Mouse (Mus musculus) heart, embryonic 11.5 days (tissue): ENCODE results near the gene Etnk1. TPM values are rescaled to one million over a fixed set of nuclear protein-coding genes. Genes with fewer than 3 reads are reported as not detected.
"Not testable (repeated sequence)": the region's sequence is repeated elsewhere in the genome, so short reads cannot be mapped to it uniquely, and the experiment has no call there.

Source experiments
- ATAC-seq: fragments of 200-750 bp; cut with Nextera tagmentation; replicated peaks from 2 replicates; pipeline ENCODE4 v1.8.0; 2017; ENCODE audit warnings: moderate library complexity; ENCODE audit not compliant: insufficient number of reproducible peaks, low FRiP score, low TSS enrichment
- H3K27ac ChIP-seq: fragments of 300-500 bp; sonication (generic); 2 replicates; pipeline ENCODE4 v1.5.1; 2014; ENCODE audit warnings: mild to moderate bottlenecking, low read depth, low read length
- H3K27me3 ChIP-seq: fragments of 300-500 bp; sonication (generic); 2 replicates; pipeline ENCODE4 v1.6.1; 2014; ENCODE audit warnings: mild to moderate bottlenecking, low read length, mixed read lengths; ENCODE audit not compliant: control insufficient read depth, insufficient read depth
- H3K36me3 ChIP-seq: fragments of 300-500 bp; sonication (generic); 2 replicates; pipeline ENCODE4 v1.6.1; 2014; ENCODE audit warnings: mild to moderate bottlenecking, low read length, moderate library complexity, mixed read lengths; ENCODE audit not compliant: control insufficient read depth, insufficient read depth
- H3K4me1 ChIP-seq: fragments of 300-500 bp; sonication (generic); 2 replicates; pipeline ENCODE4 v1.6.1; 2014; ENCODE audit warnings: low read length; ENCODE audit not compliant: control insufficient read depth, insufficient read depth
- H3K4me2 ChIP-seq: fragments of 300-500 bp; sonication (generic); 2 replicates; pipeline ENCODE4 v1.6.1; 2014; ENCODE audit warnings: mild to moderate bottlenecking, moderate library complexity
- H3K4me3 ChIP-seq: fragments of 300-500 bp; sonication (generic); 2 replicates; pipeline ENCODE4 v1.5.1; 2014; ENCODE audit warnings: low read depth, low read length
- H3K9ac ChIP-seq: fragments of 300-500 bp; sonication (generic); 2 replicates; pipeline ENCODE4 v1.6.1; 2014; ENCODE audit warnings: mild to moderate bottlenecking, low read depth, low read length, moderate library complexity
- H3K9me3 ChIP-seq: fragments of 300-500 bp; sonication (generic); replicated peaks from 2 replicates; pipeline ENCODE4 v1.6.1; 2016; ENCODE audit warnings: low read length; ENCODE audit not compliant: control insufficient read depth
- WGBS: fragments of 180-500 bp; shearing (Covaris S2); extraction: QIAGEN DNeasy Blood & Tissue Kit; methylation state at CpG from one replicate; pipeline ENCODE4 v1.1.7; 2014; ENCODE audit not compliant: insufficient replicate concordance; 5-methylcytosine and 5-hydroxymethylcytosine counted together
- polyA plus RNA-seq: library from polyadenylated mRNA; unstranded; fragments of >200 nt; fragmentation: Nextera tagmentation; extraction: Ambion mirVana; gene quantifications from 2 replicates; pipeline ENCODE4 v1.2.1, GENCODE M21; 2014

Etnk1 gene
- polyA plus RNA-seq, 1 experiment from 2014 or later, result 18.0 TPM

DNA sequence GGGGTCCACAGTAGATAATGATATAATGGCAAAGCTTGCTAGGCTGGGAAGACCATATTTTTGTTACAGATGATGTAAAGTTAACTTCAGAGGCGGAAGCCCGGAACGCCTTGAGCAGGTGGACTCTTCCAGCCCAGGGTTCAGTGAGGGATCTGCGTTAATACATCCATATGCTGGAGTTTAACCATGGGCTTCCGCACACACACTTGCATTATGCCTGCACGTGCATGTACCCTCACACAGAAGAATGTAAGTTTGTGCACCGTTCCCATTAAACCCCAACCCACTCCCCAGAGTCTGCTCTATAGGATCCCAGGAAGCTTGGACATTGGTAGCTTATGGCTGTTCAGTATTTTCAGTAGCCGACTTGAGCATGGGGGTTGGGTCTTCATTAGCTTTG, 4.0 kb downstream of the Etnk1 start:
- WGBS, result 94% methylated on average over 8 of the region's 8 CpGs
- no peaks in the 10 kb centered on the region for H3K36me3 ChIP-seq
- no peak overlapping the region for H3K4me3 ChIP-seq
- peaks cover 14% of the 10 kb centered on the region; the same call in 1 of the 2 replicates for H3K4me1 ChIP-seq
- H3K27ac ChIP-seq, result no peak overlapping the region
- H3K9me3 ChIP-seq, result no peaks in the 10 kb centered on the region
- H3K4me2 ChIP-seq, result no peak overlapping the region
- H3K27me3 ChIP-seq, result no peaks in the 10 kb centered on the region
- ATAC-seq, result no peak
- no peak overlapping the region for H3K9ac ChIP-seq

DNA sequence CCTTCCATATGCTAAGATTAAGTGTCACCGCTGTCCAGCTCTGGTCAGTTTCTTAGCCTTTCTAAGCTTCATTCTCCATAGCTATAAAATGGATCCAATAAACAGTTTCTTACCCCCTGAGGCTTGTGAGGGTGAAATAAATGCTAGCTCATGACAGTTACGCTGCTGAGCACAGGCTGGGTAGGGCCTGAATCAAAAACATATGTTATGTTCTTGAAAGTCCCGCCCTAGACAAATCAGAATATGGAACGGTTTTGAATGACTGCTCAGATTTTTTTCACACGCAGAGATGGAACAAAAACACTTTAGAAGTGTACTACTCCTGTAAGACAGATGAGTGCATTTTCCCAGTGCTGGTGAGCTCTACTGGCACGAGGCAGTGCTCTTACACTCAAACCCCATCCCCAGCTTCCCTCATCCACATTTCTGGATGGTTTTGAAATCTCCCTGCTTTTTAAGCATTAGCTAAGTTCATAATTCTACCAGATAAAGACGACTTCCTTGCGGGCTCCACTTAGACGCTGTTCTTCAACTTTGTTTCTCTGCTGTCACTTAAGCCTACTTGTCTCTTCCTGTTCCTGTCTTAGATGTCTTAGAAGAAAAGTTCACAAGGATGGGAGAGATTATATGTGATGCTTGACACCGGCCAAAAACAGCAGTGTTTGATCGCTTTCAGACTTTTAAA, 4.9 kb downstream of the Etnk1 start:
- Histone ChIP-seq H3K4me1 (peaks cover 14% of the 10 kb centered on the region; the same call in 1 of the 2 replicates), H3K4me2 (no peak overlapping the region), H3K4me3 (no peak overlapping the region), H3K9ac (no peak overlapping the region), H3K27ac (peak overlapping the region; percentile 7; the same call in 1 of the 2 replicates), H3K36me3 (no peaks in the 10 kb centered on the region), H3K9me3 (no peaks in the 10 kb centered on the region), H3K27me3 (no peaks in the 10 kb centered on the region)
- WGBS, result 75% methylated on average over 11 of the region's 11 CpGs
- ATAC-seq, result no peak

DNA sequence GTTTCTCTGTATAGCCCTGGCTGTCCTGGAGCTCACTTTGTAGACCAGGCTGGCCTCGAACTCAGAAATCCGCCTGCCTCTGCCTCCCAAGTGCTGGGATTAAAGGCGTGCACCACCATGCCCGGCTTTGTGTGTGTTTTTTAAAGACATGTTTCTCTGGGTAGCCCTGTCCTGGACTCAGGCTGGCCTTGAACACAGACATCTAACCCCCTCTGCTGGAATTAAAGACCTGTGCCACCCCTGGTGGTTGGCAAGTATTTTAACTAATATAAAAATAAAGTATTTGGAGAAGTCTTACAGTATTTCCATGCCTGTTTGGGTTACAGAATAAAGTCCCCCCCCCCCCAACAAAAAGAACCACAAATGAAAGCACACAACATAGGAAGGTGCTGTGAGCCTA, 5.7 kb downstream of the Etnk1 start:
- not testable (repeated sequence) for H3K27ac ChIP-seq

DNA sequence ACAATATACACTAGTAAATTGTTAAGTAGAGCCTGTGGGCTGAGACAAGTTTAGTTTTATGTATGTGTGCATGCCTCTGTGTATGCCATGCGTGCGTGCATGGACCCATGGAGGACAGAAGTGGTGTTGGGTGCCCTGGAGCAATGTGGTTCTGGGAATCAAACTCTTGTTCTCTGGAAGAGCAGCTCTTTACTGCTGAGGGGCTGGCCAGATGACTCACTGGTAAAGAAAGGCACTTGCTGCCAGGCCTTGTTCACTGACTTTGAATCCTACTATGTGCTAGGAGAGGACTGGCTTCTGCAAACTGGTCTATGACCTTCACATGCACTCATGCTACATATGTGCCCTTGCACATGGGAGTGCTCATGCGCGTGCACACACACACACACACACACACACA, 7.2 kb downstream of the Etnk1 start:
- H3K27ac ChIP-seq, result no peak overlapping the region

More for the DNA sequence above, 5.7 kb downstream of the Etnk1 start:
- H3K4me2 ChIP-seq, ATAC-seq, H3K9me3 ChIP-seq, H3K36me3 ChIP-seq, H3K4me3 ChIP-seq, H3K27me3 ChIP-seq, H3K9ac ChIP-seq: not testable (repeated sequence)
- WGBS, result 96% methylated on average over 3 of the region's 4 CpGs
- H3K4me1 ChIP-seq, result peaks cover 14% of the 10 kb centered on the region; the same call in 1 of the 2 replicates

DNA sequence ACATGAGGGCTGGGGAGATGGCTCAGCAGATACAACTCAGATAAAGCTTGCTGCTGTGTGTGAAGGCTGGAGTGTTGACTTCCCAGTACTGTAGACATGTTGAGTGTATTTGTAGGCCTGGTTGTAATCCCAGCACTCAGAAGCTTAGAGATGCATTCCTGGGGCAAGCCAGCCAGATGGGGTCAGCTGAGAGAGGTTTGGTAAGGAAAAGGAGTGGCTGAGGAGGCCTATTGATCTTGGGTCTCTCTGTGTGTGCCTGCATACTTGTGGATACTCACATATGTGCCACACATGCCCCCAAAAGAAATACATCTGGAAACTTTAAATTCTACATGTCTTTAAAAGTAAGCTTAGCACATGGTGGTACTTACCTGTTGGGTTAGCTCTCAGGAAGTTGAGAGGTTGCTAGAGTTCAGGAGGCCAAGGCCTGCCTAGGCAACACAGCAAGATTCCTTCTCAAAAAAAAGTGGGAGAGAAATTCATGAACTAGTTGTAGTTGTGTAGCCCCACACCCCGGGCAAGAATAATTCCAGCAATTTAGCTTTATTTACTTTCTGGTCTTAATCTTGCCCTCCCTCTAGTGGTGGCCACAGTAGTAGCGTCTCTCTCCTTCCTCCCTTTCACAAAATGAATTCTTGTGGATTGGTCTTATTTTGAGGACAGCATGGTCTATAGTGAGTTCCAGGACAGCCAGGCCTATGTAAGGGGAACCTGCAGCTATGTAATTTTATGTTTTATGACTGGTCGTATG, 8.1 kb downstream of the Etnk1 start:
- no peak overlapping the region for H3K4me2 ChIP-seq
- 0 out of 2 replicates have a peak, but pooled peaks cover 3% of the 10 kb centered on the region for H3K36me3 ChIP-seq
- H3K27ac ChIP-seq, result no peak overlapping the region
- H3K9me3 ChIP-seq, result no peaks in the 10 kb centered on the region
- H3K4me3 ChIP-seq, result no peak overlapping the region
- H3K9ac ChIP-seq, result no peak overlapping the region
- peaks cover 13% of the 10 kb centered on the region; the same call in 1 of the 2 replicates for H3K4me1 ChIP-seq
- H3K27me3 ChIP-seq, result no peaks in the 10 kb centered on the region
- whole genome bisulfite sequencing, result 48% methylated on average over 3 of the region's 3 CpGs
- no peak for ATAC-seq

More for the DNA sequence above, 7.2 kb downstream of the Etnk1 start:
- Histone ChIP-seq H3K4me3 (no peak overlapping the region), H3K4me2 (no peak overlapping the region), H3K27me3 (no peaks in the 10 kb centered on the region), H3K9ac (no peak overlapping the region), H3K36me3 (0 out of 2 replicates have a peak, but pooled peaks cover 3% of the 10 kb centered on the region), H3K9me3 (no peaks in the 10 kb centered on the region), H3K4me1 (peaks cover 7% of the 10 kb centered on the region; the same call in 1 of the 2 replicates)
- no peak for ATAC-seq
- WGBS, result 92% methylated on average over 4 of the region's 4 CpGs

DNA sequence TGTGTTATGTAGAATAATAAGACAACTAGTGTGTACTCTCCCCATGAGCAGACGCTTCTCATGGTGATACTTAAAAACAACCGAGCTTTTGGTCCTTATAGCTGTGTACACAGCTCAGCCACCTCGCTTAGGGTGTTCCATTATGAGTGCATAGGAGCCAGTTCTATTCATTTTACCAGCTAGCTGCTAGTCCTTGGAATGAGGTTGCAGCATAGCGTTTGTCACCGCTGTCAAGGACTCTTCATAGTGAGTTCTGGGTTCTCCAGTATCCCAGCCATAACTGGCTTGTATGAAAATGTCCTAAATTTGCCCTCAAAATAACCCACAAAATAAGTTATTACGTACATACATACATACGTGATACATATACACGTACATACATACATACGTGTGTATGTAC, 9.1 kb downstream of the Etnk1 start:
- Histone ChIP-seq H3K27me3 (no peaks in the 10 kb centered on the region), H3K4me1 (peaks cover 11% of the 10 kb centered on the region; the same call in 1 of the 2 replicates), H3K4me3 (no peak overlapping the region), H3K9ac (no peak overlapping the region), H3K36me3 (peaks cover 3% of the 10 kb centered on the region; the same call in 1 of the 2 replicates), H3K4me2 (no peak overlapping the region), H3K9me3 (no peaks in the 10 kb centered on the region), H3K27ac (no peak overlapping the region)
- no peak for ATAC-seq
- WGBS, result 92% methylated on average over 9 of the region's 9 CpGs

DNA sequence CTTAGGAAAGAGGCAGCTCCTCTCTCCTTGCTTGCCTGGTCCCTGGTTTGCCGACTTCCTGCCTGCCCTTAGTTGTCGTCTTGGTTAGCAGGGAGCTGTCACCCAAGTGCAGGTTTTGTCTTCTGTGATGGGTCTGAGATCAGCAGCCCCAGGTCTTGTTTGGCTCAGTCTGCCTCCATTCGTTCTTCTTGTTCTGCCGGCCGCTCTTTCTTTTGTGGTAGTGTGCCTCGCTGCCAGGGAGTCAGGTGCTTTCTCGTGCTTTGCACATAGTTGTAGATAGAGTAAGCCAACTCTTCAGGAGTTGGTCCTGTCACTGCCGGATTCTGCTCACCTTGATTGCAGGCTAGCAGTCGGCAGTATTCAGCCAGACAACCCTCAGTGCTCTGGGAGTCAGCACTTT, 9.6 kb downstream of the Etnk1 start:
- peaks cover 3% of the 10 kb centered on the region; the same call in 1 of the 2 replicates for H3K36me3 ChIP-seq
- H3K4me2 ChIP-seq, result no peak overlapping the region
- H3K4me1 ChIP-seq, result peaks cover 11% of the 10 kb centered on the region; the same call in 1 of the 2 replicates
- H3K4me3 ChIP-seq, result no peak overlapping the region
- no peak overlapping the region for H3K27ac ChIP-seq
- WGBS, result 81% methylated on average over 9 of the region's 9 CpGs
- H3K9ac ChIP-seq, result no peak overlapping the region
- no peaks in the 10 kb centered on the region for H3K27me3 ChIP-seq
- no peaks in the 10 kb centered on the region for H3K9me3 ChIP-seq
- ATAC-seq, result no peak

DNA sequence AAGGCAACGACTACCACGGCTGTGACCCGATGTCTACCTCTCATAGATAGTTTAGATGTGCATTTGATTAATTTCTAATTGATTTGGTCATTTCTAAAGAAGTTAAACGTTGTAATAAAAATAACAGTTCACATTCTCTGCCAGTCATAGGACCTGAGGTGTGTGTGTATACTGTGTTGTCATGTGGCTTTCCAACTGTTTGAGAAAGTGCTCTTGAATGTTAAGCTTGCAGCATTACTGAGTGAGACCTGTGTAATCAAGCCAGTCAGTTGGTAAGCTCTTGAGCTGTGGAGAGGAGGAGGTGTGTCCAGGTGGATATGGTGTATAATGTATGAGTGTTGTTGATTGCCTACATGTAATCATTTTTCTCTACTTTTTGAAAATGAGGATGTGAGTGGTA, 12.2 kb downstream of the Etnk1 start:
- 72% methylated on average over 4 of the region's 4 CpGs for WGBS
- Histone ChIP-seq H3K9me3 (no peaks in the 10 kb centered on the region), H3K27ac (no peak overlapping the region), H3K4me3 (no peak overlapping the region), H3K36me3 (peaks cover 3% of the 10 kb centered on the region; the same call in 1 of the 2 replicates), H3K4me1 (peaks cover 11% of the 10 kb centered on the region; the same call in 1 of the 2 replicates), H3K9ac (no peak overlapping the region), H3K27me3 (no peaks in the 10 kb centered on the region), H3K4me2 (no peak overlapping the region)
- ATAC-seq, result no peak
